Mouse (Mus musculus) liver, embryonic 13.5 days (tissue): ENCODE data around the gene Olfr974. TPM values are rescaled to one million over a fixed set of nuclear protein-coding genes. Genes with fewer than 3 reads are reported as not detected.
"Not testable (repeated sequence)": the region's sequence is repeated elsewhere in the genome, so short reads cannot be mapped to it uniquely, and the experiment has no call there.

ENCODE experiments used
- ATAC-seq: fragments of 200-750 bp; cut with Nextera tagmentation; 2 replicates; pipeline ENCODE4 v1.8.0; 2017; ENCODE audit warnings: low read depth, mild to moderate bottlenecking, moderate number of reproducible peaks, moderate library complexity
- DNase-seq: peaks from one replicate; pipeline ENCODE4 v3.0.0; 2022
- H3K27ac ChIP-seq: fragments of 300-500 bp; sonication (generic); 2 replicates; pipeline ENCODE4 v1.5.1; 2015; ENCODE audit warnings: moderate library complexity, mild to moderate bottlenecking, inconsistent platforms
- H3K27me3 ChIP-seq: fragments of 300-500 bp; sonication (generic); 2 replicates; pipeline ENCODE4 v1.6.1; 2015; ENCODE audit warnings: mild to moderate bottlenecking, inconsistent platforms
- H3K36me3 ChIP-seq: fragments of 300-500 bp; sonication (generic); 2 replicates; pipeline ENCODE4 v1.6.1; 2015; ENCODE audit warnings: mild to moderate bottlenecking, inconsistent platforms
- H3K4me1 ChIP-seq: fragments of 300-500 bp; sonication (generic); replicated peaks from 2 replicates; pipeline ENCODE4 v1.6.1; 2015; ENCODE audit warnings: inconsistent platforms
- H3K4me2 ChIP-seq: fragments of 300-500 bp; sonication (generic); 2 replicates; pipeline ENCODE4 v1.6.1; 2015; ENCODE audit warnings: inconsistent platforms, mild to moderate bottlenecking, moderate library complexity
- H3K4me3 ChIP-seq: fragments of 300-500 bp; sonication (generic); replicated peaks from 2 replicates; pipeline ENCODE4 v1.5.1; 2015; ENCODE audit warnings: mild to moderate bottlenecking, inconsistent platforms
- H3K9ac ChIP-seq: fragments of 300-500 bp; sonication (generic); 2 replicates; pipeline ENCODE4 v1.6.1; 2015; ENCODE audit warnings: mild to moderate bottlenecking, inconsistent platforms
- H3K9me3 ChIP-seq: fragments of 300-500 bp; sonication (generic); replicated peaks from 2 replicates; pipeline ENCODE4 v1.6.1; 2016; ENCODE audit warnings: inconsistent platforms
- WGBS: fragments of 180-500 bp; shearing (Covaris S2); methylation state at CpG from one replicate; pipeline ENCODE4 v1.1.7; 2015; ENCODE audit not compliant: insufficient replicate concordance; 5-methylcytosine and 5-hydroxymethylcytosine counted together
- polyA plus RNA-seq: library from polyadenylated mRNA; unstranded; fragments of >200 nt; fragmentation: Nextera tagmentation; extraction: Ambion mirVana; gene quantifications from 2 replicates; pipeline ENCODE4 v1.2.1, GENCODE M21; 2015

The Olfr974 gene
- not detected in 2 replicates for polyA plus RNA-seq

DNA sequence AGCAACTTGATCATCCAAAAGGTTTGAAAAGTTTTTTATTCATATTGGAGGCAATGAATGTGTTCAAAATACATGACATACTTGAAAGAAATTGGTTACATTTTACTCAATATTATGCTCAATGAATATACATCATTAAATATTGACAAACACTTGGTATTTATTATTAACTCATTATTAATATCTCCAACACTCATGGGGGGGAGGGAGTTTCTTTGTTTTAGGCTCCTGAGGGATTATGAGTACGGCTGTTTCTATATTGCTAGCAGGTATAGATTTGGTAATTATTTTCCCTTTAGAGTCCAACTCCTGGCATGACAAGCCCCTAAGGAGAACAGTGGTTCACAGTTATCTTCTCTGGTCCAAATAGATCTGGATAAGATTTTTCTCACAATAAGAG, at the start of gene Olfr974:
TSS of gene Olfr974 (plus strand) at position 301 of the 400 bp plus-strand sequence.
- no peaks in the 10 kb centered on the region for H3K4me1 ChIP-seq
- 82% methylated on average over 1 of the region's 1 CpGs for WGBS
- H3K27me3 ChIP-seq: no peaks in the 10 kb centered on the region
- no peak within 1 kb of the TSS for H3K4me3 ChIP-seq
- no peak within 1 kb of the TSS for H3K27ac ChIP-seq
- H3K9me3 ChIP-seq: no peaks in the 10 kb centered on the region
- H3K9ac ChIP-seq: no peak within 1 kb of the TSS
- H3K4me2 ChIP-seq: no peak within 1 kb of the TSS
- DNase-seq: no peak
- no peaks in the 10 kb centered on the region for H3K36me3 ChIP-seq
- no peak for ATAC-seq

DNA sequence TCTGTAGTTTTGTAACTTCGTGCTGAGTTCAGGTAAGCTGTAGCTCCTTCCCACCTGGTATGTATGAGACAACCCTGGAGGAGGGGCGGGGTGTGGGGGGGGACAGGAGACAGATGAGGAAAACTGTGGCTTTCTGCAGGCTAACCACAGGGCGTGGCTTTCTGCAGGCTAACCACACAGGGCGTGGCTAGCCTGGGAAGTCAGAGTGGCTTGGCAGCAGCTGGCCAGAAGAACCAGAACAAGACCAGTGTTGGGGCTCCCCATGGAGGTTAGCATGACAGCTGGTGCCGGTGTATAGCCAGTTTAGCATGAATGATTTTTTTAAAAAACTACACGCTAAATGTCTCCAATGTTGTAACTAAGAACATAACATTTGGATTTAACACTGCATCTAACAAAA, 32.2 kb upstream of the Olfr974 start:
- Histone ChIP-seq H3K9me3 (no peaks in the 10 kb centered on the region), H3K4me2 (no peak overlapping the region), H3K4me1 (no peaks in the 10 kb centered on the region), H3K4me3 (no peak overlapping the region), H3K27ac (no peak overlapping the region), H3K9ac (no peak overlapping the region), H3K27me3 (no peaks in the 10 kb centered on the region), H3K36me3 (no peaks in the 10 kb centered on the region)
- peak; percentile 39; the same call in 1 of the 2 replicates for ATAC-seq
- DNase-seq: peak; percentile 2
- 25% methylated on average over 6 of the region's 6 CpGs for WGBS

DNA sequence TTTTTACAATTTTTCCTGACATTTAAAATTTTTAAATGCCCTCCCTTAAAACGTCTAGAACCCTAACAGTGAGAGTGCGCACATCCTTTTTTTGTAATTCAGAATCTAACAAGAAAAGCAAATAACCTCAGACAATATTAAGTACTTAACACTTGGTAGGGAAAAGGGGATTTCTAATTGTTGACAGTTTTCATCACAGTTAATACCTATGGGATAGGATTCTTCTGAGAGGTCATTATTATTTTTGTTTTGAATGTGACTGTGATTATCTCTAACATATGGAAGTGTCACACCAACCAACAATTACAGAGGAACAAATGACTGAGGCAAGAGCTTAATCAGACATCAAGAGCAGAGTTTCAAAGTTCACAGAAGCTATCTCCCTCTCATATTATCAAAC, 30.3 kb upstream of the Olfr974 start, which contains the start of gene Olfr229:
TSS of gene Olfr229 (plus strand) at position 301 of the 400 bp plus-strand sequence.
- no peak within 1 kb of the TSS for H3K9ac ChIP-seq
- H3K36me3 ChIP-seq: no peaks in the 10 kb centered on the region
- no peaks in the 10 kb centered on the region for H3K27me3 ChIP-seq
- ATAC-seq: no peak
- H3K9me3 ChIP-seq: no peaks in the 10 kb centered on the region
- H3K27ac ChIP-seq: no peak within 1 kb of the TSS
- WGBS: 56% methylated on average over 2 of the region's 2 CpGs
- H3K4me1 ChIP-seq: no peaks in the 10 kb centered on the region
- DNase-seq: no peak
- no peak within 1 kb of the TSS for H3K4me3 ChIP-seq
- no peak within 1 kb of the TSS for H3K4me2 ChIP-seq

DNA sequence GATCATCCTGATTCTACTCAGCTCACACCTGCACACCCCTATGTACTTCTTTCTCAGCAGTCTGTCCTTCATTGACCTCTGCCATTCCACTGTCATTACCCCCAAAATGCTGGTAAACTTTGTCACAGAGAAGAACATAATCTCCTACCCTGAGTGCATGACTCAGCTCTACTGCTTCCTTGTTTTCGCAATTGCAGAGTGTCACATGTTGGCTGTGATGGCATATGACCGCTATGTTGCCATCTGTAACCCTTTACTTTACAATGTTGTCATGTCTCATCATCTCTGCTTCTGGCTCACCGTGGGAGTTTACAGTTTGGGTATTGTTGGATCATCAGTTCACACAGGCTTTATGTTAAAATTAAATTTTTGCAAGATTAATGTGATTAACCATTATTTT, 27.4 kb upstream of the Olfr974 start:
- Histone ChIP-seq H3K9me3 (no peaks in the 10 kb centered on the region), H3K27me3 (no peaks in the 10 kb centered on the region), H3K4me3 (no peak overlapping the region), H3K4me2 (no peak overlapping the region), H3K9ac (no peak overlapping the region), H3K27ac (no peak overlapping the region), H3K36me3 (no peaks in the 10 kb centered on the region), H3K4me1 (no peaks in the 10 kb centered on the region)
- DNase-seq (no peak), ATAC-seq (no peak)
- 42% methylated on average over 3 of the region's 3 CpGs for WGBS

DNA sequence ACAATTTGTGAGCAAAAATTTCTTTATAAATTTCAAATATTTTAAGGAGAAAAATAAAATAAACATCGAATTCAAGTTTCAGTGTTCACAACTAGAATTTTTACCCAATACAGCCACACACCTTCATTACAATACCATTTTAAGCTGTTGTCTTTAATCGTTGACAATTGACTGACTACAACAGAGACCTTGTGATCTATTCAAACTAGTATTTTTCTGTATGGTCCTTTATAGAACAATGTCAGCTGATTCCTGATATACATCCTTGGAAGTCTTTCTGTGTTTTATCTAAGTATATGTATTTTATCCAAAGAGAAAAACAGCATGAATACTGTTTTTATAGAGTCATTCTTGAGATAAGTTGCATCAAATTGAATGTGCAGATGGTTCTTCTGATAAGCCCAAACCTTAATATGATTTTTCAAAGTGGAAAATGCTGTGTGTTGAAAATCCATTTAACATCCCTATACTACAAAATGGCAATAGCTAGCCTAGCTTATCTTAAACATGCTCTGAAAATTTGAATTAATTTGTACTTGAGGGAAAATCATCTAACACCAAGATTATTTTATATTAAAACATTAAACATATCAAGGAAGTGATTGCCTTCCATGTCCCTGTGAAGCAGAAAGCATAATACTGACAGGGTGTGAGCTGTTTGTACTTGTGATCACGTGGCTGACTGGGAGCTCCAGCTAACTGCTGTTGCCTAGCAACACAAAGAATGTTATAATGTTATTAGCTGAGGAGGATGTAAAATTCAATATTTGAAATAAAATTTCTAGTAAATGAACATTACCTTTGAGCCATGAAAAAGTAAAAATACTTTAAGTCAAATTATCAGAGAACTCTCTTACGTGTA, 9.1 kb upstream of the Olfr974 start:
- not testable (repeated sequence) for H3K27me3 ChIP-seq, ATAC-seq, H3K9ac ChIP-seq, H3K27ac ChIP-seq, H3K36me3 ChIP-seq, H3K9me3 ChIP-seq, H3K4me1 ChIP-seq, H3K4me3 ChIP-seq, DNase-seq, H3K4me2 ChIP-seq
- no CpG with 5 or more reads among the region's 4 CpGs for WGBS

DNA sequence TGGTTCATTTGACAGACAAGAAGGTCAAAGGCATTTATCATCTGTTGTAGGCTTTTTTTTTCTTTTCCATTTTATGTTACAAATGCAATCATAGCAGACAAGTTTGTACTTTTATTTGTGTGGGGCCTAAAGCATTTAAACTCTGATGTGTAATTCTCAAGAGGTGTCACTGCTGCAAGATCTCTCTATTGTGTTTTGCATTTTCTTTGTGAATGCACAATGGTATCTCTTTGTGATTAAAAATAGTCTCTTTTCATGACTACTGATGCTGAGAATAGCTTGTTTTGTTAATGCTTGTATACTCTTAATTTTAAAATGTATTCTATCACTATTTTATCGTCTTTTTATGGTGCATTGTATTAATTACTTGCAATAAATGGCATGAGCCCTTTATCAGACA, 8.5 kb upstream of the Olfr974 start:
- not testable (repeated sequence) for H3K36me3 ChIP-seq, H3K27me3 ChIP-seq, H3K9me3 ChIP-seq, ATAC-seq, H3K9ac ChIP-seq, H3K4me3 ChIP-seq, H3K27ac ChIP-seq, H3K4me1 ChIP-seq, H3K4me2 ChIP-seq, DNase-seq
- WGBS: 35% methylated on average over 1 of the region's 1 CpGs

DNA sequence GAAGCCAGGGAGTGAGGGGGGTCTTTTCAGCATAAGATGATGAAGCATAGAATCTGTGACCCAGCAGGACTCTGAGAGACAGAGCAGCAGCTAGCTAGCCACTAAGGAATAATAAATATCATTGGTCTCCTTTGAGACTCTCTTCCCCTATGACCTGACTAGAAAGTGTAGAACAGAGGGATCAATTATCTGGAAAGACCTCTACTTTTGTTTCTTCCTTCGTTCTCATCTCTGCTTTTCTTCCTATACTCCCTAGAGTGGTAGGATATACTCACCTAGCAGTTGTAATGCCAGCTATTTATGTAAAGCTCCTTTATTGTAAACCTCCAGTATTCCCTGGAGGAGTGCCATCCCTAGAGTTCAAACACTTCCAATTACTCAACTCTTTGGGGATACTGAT, 14.6 kb downstream of the Olfr974 start, which contains the start of gene Olfr975:
TSS of gene Olfr975 (minus strand) at position 101 of the 400 bp plus-strand sequence.
- Histone ChIP-seq H3K4me3 (no peak within 1 kb of the TSS), H3K9ac (no peak within 1 kb of the TSS), H3K27me3 (no peaks in the 10 kb centered on the region), H3K9me3 (no peaks in the 10 kb centered on the region), H3K36me3 (no peaks in the 10 kb centered on the region), H3K4me1 (no peaks in the 10 kb centered on the region), H3K27ac (no peak within 1 kb of the TSS), H3K4me2 (no peak within 1 kb of the TSS)
- ATAC-seq: no peak
- WGBS: 24% methylated on average over 1 of the region's 1 CpGs
- DNase-seq: no peak

DNA sequence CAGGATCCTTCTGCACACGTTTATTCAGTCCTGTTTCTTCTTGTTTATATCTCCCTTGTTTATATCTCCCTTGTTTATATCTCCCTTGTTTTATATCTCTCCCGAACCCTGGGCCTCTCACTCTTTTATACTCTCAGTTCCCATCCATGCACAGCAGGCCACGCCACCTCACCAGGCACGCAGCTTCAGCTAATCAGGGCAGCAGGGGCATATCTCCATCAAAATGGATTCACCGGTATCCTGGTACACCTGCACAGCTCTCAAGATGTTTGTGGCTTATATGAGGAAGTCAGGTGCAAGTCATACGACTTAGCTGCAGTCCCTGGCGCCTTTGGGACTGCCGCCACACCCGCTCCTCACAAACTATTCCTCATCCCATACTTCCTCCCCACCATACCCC, 23.7 kb downstream of the Olfr974 start, which contains the start of gene Olfr976:
TSS of gene Olfr976 (minus strand) at position 101 of the 400 bp plus-strand sequence.
- not testable (repeated sequence) for ATAC-seq, H3K4me3 ChIP-seq, DNase-seq, H3K27me3 ChIP-seq, H3K4me2 ChIP-seq, H3K36me3 ChIP-seq, H3K9ac ChIP-seq, H3K27ac ChIP-seq, H3K9me3 ChIP-seq, H3K4me1 ChIP-seq
- WGBS: 70% methylated on average over 8 of the region's 9 CpGs

DNA sequence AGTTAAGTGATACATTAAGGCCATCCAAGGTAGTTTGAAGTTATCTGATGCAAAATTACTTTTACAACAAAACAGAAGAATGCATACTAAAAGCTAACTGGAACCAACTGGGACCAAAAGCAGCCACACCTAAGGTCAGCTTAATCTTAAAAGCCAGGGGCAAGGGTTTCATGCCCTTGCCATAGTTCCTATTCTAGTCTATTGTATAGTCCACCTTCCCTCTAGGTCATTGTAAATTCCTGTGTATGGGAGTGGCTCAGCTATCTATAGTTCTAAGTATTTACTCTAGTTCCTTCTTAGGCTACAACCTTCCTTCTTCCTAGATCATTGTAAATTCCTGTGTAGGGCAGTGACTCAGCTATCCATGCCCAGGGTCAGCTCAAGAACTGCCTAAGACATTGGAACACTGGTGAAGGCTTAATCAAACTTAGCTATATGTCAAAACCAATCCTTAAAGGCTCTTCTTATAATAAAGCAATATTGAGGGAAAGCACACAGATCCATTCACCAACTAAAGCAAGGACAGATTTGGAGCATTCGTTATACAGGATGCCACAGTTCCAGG, 39.4 kb downstream of the Olfr974 start:
- not testable (repeated sequence) for H3K9ac ChIP-seq, H3K27ac ChIP-seq, ATAC-seq, H3K9me3 ChIP-seq, H3K36me3 ChIP-seq, DNase-seq, H3K27me3 ChIP-seq, H3K4me1 ChIP-seq, H3K4me3 ChIP-seq, H3K4me2 ChIP-seq
- WGBS: 57% methylated on average over 1 of the region's 1 CpGs

DNA sequence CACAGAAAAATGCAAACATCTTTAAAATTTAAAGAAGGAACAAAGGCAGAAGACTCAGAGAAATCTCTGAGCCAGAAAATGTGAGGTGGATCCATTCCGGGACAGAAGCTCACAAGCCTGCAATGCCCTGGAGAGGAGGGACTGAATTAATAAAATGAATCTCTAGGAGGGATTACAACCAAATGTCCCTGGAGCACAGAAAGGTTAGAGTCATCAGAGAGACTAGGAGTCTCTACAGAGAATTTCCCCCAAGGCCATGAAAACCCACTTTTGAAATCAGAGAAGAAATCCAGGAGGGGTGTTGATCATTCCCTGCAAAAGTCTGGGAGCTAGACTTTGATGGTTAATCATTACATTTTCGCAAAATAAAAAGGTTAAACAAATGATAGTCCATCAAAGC, 54.5 kb downstream of the Olfr974 start, which contains the start of gene Olfr978:
TSS of gene Olfr978 (plus strand) at position 301 of the 400 bp plus-strand sequence.
- no peaks in the 10 kb centered on the region for H3K4me1 ChIP-seq
- no peaks in the 10 kb centered on the region for H3K36me3 ChIP-seq
- H3K27me3 ChIP-seq: no peaks in the 10 kb centered on the region
- no peak within 1 kb of the TSS for H3K4me3 ChIP-seq
- DNase-seq (no peak), ATAC-seq (no peak)
- H3K9ac ChIP-seq: no peak within 1 kb of the TSS
- H3K4me2 ChIP-seq: no peak within 1 kb of the TSS
- no peaks in the 10 kb centered on the region for H3K9me3 ChIP-seq
- 57% methylated on average over 2 of the region's 2 CpGs for WGBS
- H3K27ac ChIP-seq: no peak within 1 kb of the TSS
